Mouse (Mus musculus) limb, embryonic 10.5 days (tissue): Measurements from ENCODE around the gene Foxn2. TPM values are rescaled to one million over a fixed set of nuclear protein-coding genes. Genes with fewer than 3 reads are reported as not detected.

Experiments
- polyA plus RNA-seq: library from polyadenylated mRNA; unstranded; fragments of >200 nt; fragmentation: Nextera tagmentation; extraction: Ambion mirVana; gene quantifications from 2 replicates; pipeline ENCODE4 v1.2.1, GENCODE M21; 2016

Foxn2 gene
- polyA plus RNA-seq, 1 experiment from 2014 or later, result 14.3 TPM

Other genes starting within 250 kb of the Foxn2 start
- 14.2 and 15.9 TPM in 2 replicates for gene Ppp1r21, start 89.4 kb downstream of the Foxn2 start, polyA plus RNA-seq
- 2.4 and 3.0 TPM in 2 replicates for gene Ston1, start 157.0 kb downstream of the Foxn2 start, polyA plus RNA-seq
- 0.24 and 0.38 TPM in 2 replicates for gene Gtf2a1l, start 227.9 kb downstream of the Foxn2 start, polyA plus RNA-seq